In the genomic region with DNA sequence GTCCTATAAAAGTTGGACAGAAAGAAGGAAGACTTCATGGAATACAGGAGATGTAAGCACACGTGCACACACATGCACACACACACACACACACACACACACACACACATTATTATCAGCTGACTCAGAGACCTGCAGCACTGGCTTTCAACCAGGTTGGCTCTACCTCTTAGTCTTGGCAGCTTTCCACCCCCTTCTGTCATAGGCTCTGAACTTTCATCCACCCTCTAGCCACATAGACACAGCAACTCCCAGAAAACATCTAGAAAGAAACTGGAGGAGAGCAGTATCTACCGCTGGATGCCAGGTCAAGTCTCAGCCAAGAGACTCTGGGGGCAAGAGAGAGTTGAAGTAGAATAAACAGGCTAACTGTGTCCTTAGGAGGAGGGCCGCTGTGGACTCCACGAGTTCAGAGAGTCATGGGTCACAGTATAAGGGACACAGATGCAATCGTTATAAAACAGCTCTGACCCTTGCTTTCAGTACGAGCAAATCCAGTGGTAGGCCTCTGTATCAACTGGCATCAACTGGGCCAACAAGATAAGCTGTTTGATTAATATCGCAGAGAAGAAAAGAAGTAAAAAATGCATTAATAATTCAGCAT, we compare ENCODE assay signal across 15 mouse cellular contexts.
DNase-seq lines count a peak whose midpoint lies in the region; ATAC-seq and TF ChIP-seq lines count a peak whose summit lies in the region.
"Had no signal": no experiment of that assay in that cellular context is flagged by ENCODE, and none has a peak within 500 bp of the region (broad histone marks: within the 10 kb centered on the region; RNA-seq: fewer than 3 reads in every experiment).

No protein-coding gene starts in this region.

- no peak overlapping the region for H3K4me2 ChIP-seq in liver, postnatal 0 days (ENCODE audit: low read depth, low read length)
- H3K4me2 ChIP-seq in liver, embryonic 11.5 days = no peak overlapping the region
- H3K4me2 ChIP-seq: forebrain, embryonic 15.5 days; heart, embryonic 15.5 days; hindbrain, embryonic 15.5 days; liver, embryonic 13.5 days had no signal

- no peak overlapping the region for H3K4me3 ChIP-seq in heart, adult 2 months
- H3K4me3 ChIP-seq in liver, postnatal 0 days (ENCODE audit: low read depth, low read length) = no peak overlapping the region
- H3K4me3 ChIP-seq in liver, embryonic 11.5 days (ENCODE audit: low read depth, low read length) = no peak overlapping the region
- H3K4me3 ChIP-seq: forebrain, embryonic 15.5 days; heart, embryonic 15.5 days; hindbrain, embryonic 15.5 days; liver, embryonic 13.5 days had no signal

- DNase-seq in heart, adult 2 months = peak in 1 of 2 experiments; percentile 10
- DNase-seq in heart, adult 8-10 months (ENCODE audit: low spot score) = no peak
- DNase-seq in liver, postnatal 0 days = no peak
- no peak for DNase-seq in liver, embryonic 11.5 days (ENCODE audit: low spot score)
- DNase-seq in urinary bladder, postnatal 25 days (ENCODE audit: low spot score) = peak; percentile 19
- no peak for DNase-seq in urinary bladder, postnatal 4 days (ENCODE audit: low spot score in 2 of 2)
- DNase-seq in urinary bladder, postnatal 36 days (ENCODE audit: low spot score in 2 of 2) = peak; percentile 11 to 46
- no peak for DNase-seq in layer of hippocampus, adult 11-12 months (ENCODE audit: low spot score)
- DNase-seq: gastrocnemius, postnatal 10 days; liver, embryonic 13.5 days; right cerebral cortex, postnatal 25 days had no signal

- 67% methylated on average over 7 of the region's 7 CpGs for WGBS in heart, adult 2 months
- 76% methylated on average over 7 of the region's 7 CpGs for WGBS in liver, postnatal 0 days (ENCODE audit: insufficient replicate concordance)
- WGBS in liver, embryonic 11.5 days = 82% methylated on average over 7 of the region's 7 CpGs

- TF ChIP-seq POLR2A in heart, adult 2 months (IDR thresholded peaks at IDR 0.05; ENCODE audit: insufficient read depth, low read depth, low read length) = no peak

- no peaks in the 10 kb centered on the region for H3K4me1 ChIP-seq in heart, adult 2 months (ENCODE audit: control insufficient read depth, insufficient read depth, low read length)
- H3K4me1 ChIP-seq in liver, postnatal 0 days (ENCODE audit: insufficient read depth) = no peaks in the 10 kb centered on the region
- no peaks in the 10 kb centered on the region for H3K4me1 ChIP-seq in liver, embryonic 11.5 days (replicated peaks; ENCODE audit: control insufficient read depth, insufficient read depth, low read length)
- H3K4me1 ChIP-seq: heart, embryonic 15.5 days; liver, embryonic 13.5 days had no signal

- H3K9ac ChIP-seq in heart, adult 2 months (ENCODE audit: low read depth, low read length) = no peak overlapping the region
- H3K9ac ChIP-seq in liver, postnatal 0 days (replicated peaks) = no peak overlapping the region
- H3K9ac ChIP-seq in liver, embryonic 11.5 days (ENCODE audit: low read depth, low read length) = no peak overlapping the region
- H3K9ac ChIP-seq: forebrain, embryonic 15.5 days; heart, embryonic 15.5 days; hindbrain, embryonic 15.5 days; liver, embryonic 13.5 days had no signal

- no peaks in the 10 kb centered on the region for H3K9me3 ChIP-seq in liver, postnatal 0 days (ENCODE audit: low read length)
- H3K9me3 ChIP-seq in liver, embryonic 11.5 days (ENCODE audit: control insufficient read depth, low read length) = no peaks in the 10 kb centered on the region
- H3K9me3 ChIP-seq: forebrain, embryonic 15.5 days; heart, embryonic 15.5 days; hindbrain, embryonic 15.5 days; liver, embryonic 13.5 days had no signal

- peak; percentile 72 for ATAC-seq in liver, postnatal 0 days
- ATAC-seq in liver, embryonic 11.5 days (replicated peaks; ENCODE audit: low FRiP score) = no peak
- ATAC-seq: forebrain, embryonic 15.5 days; intestine, postnatal 0 days had no signal

- 0 out of 2 replicates have a peak, but pooled peaks have one; percentile 14 for TF ChIP-seq EP300 in heart, adult 2 months (IDR thresholded peaks at IDR 0.05; ENCODE audit: insufficient read depth, low read depth, low read length)
- no peak for TF ChIP-seq EP300 in liver, postnatal 0 days (IDR thresholded peaks at IDR 0.05; ENCODE audit: low read depth)

- TF ChIP-seq CTCF in heart, adult 2 months (IDR thresholded peaks at IDR 0.05) = no peak
- TF ChIP-seq CTCF in liver, postnatal 0 days (IDR thresholded peaks at IDR 0.05; ENCODE audit: low read depth) = no peak

- no peaks in the 10 kb centered on the region for H3K27me3 ChIP-seq in heart, adult 2 months (ENCODE audit: control insufficient read depth, insufficient read depth, low read length)
- H3K27me3 ChIP-seq in liver, postnatal 0 days (ENCODE audit: insufficient read depth, low read length) = no peaks in the 10 kb centered on the region
- H3K27me3 ChIP-seq in liver, embryonic 11.5 days (replicated peaks; ENCODE audit: control insufficient read depth, insufficient read depth, low read length) = no peaks in the 10 kb centered on the region
- H3K27me3 ChIP-seq: heart, embryonic 15.5 days; hindbrain, embryonic 15.5 days; liver, embryonic 13.5 days had no signal

- no peaks in the 10 kb centered on the region for H3K36me3 ChIP-seq in heart, adult 2 months (ENCODE audit: control insufficient read depth, insufficient read depth, low read length)
- H3K36me3 ChIP-seq in liver, postnatal 0 days (replicated peaks; ENCODE audit: insufficient read depth, low read length) = no peaks in the 10 kb centered on the region
- H3K36me3 ChIP-seq in liver, embryonic 11.5 days (ENCODE audit: control insufficient read depth, insufficient read depth, low read length) = no peaks in the 10 kb centered on the region
- H3K36me3 ChIP-seq: forebrain, embryonic 15.5 days; heart, embryonic 15.5 days; hindbrain, embryonic 15.5 days; liver, embryonic 13.5 days had no signal

- H3K79me2 ChIP-seq in heart, adult 2 months (replicated peaks; ENCODE audit: control insufficient read depth, insufficient read depth, low read length) = no peaks in the 10 kb centered on the region

- no peak overlapping the region for H3K27ac ChIP-seq in heart, adult 2 months
- H3K27ac ChIP-seq in liver, postnatal 0 days (ENCODE audit: low read depth) = no peak overlapping the region
- H3K27ac ChIP-seq in liver, embryonic 11.5 days (ENCODE audit: low read depth, low read length) = no peak overlapping the region
- H3K27ac ChIP-seq: forebrain, embryonic 15.5 days; heart, embryonic 15.5 days; hindbrain, embryonic 15.5 days; liver, embryonic 13.5 days had no signal

- intact Hi-C loops in heart, adult 2 months (cut with DNase I) = no loop called here

Comparison
In these comparisons a context has a peak if more than half of its experiments do, and no peak if none do; other contexts are left out.
1. DNase-seq: peak in urinary bladder, postnatal 25 days (single experiment) and urinary bladder, postnatal 36 days (2 of 2); none in heart, adult 8-10 months (single experiment), liver, postnatal 0 days (single experiment), liver, embryonic 11.5 days (single experiment), urinary bladder, postnatal 4 days (0 of 2) and layer of hippocampus, adult 11-12 months (single experiment).